Mouse (Mus musculus) spleen, adult 2 months (tissue): ENCODE results near the gene Mcfd2.

Experiments used
- CTCF ChIP-seq: fragments of 200-500 bp; IDR thresholded peaks from 2 replicates; pipeline ENCODE4 v1.5.1; 2011; ENCODE audit warnings: mild to moderate bottlenecking, inconsistent platforms; ENCODE audit not compliant: insufficient read depth, insufficient read length, insufficient replicate concordance; ENCODE audit errors: extremely low read depth
- POLR2A ChIP-seq: fragments of 200-500 bp; IDR thresholded peaks from 2 replicates; pipeline ENCODE4 v1.6.1; 2011; ENCODE audit warnings: low read depth, low read length, inconsistent platforms

DNA sequence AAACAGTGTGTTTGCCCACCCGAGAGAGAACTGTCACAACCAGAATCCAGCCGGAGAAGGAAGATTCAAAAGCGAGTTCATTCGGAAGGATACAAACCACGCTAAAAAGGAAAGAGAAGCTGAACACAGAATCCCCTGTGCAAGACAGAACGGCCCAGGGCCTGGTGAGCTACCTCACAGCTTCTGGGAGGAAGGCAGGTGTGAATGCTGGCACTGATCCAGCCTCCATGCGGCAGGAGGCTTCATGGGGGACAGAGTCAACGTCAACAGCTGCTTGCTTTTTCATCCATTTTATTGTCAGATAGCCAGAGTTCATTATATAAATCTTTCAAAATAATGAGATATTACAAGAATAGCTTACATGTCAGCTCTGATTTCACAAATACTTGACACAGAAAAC is 11.4 kb downstream of the Mcfd2 start:
- no peak for TF ChIP-seq CTCF
- TF ChIP-seq POLR2A: no peak
